Mouse (Mus musculus) hindbrain, embryonic 16.5 days (tissue): ENCODE measurements around the gene Slit2. TPM values are rescaled to one million over a fixed set of nuclear protein-coding genes. Genes with fewer than 3 reads are reported as not detected.

Experiments used
- ATAC-seq: fragments of 200-750 bp; cut with Nextera tagmentation; 2 replicates; pipeline ENCODE4 v1.8.0; 2017; ENCODE audit warnings: moderate TSS enrichment, moderate library complexity
- H3K27ac ChIP-seq: fragments of 300-500 bp; sonication (generic); 2 replicates; pipeline ENCODE4 v1.5.1; 2014; ENCODE audit warnings: low read depth, mild to moderate bottlenecking, control low read depth, low read length, moderate library complexity
- H3K27me3 ChIP-seq: fragments of 300-500 bp; sonication (generic); replicated peaks from 2 replicates; pipeline ENCODE4 v1.6.1; 2014; ENCODE audit warnings: low read length; ENCODE audit not compliant: control insufficient read depth, insufficient read depth
- H3K36me3 ChIP-seq: fragments of 300-500 bp; sonication (generic); 2 replicates; pipeline ENCODE4 v1.6.1; 2014; ENCODE audit warnings: mild to moderate bottlenecking, low read length, moderate library complexity, mixed read lengths; ENCODE audit not compliant: control insufficient read depth, insufficient read depth
- H3K4me1 ChIP-seq: fragments of 300-500 bp; sonication (generic); 2 replicates; pipeline ENCODE4 v1.6.1; 2014; ENCODE audit warnings: low read depth, low read length; ENCODE audit not compliant: control insufficient read depth, insufficient read depth
- H3K4me2 ChIP-seq: fragments of 300-500 bp; sonication (generic); 2 replicates; pipeline ENCODE4 v1.6.1; 2014; ENCODE audit warnings: mild to moderate bottlenecking, low read length, control low read depth, moderate library complexity
- H3K4me3 ChIP-seq: fragments of 300-500 bp; sonication (generic); 2 replicates; pipeline ENCODE4 v1.5.1; 2014; ENCODE audit warnings: mild to moderate bottlenecking, low read length, control low read depth, moderate library complexity
- H3K9ac ChIP-seq: fragments of 300-500 bp; sonication (generic); 2 replicates; pipeline ENCODE4 v1.6.1; 2014; ENCODE audit warnings: low read depth, mild to moderate bottlenecking, control low read depth, low read length, moderate library complexity
- H3K9me3 ChIP-seq: fragments of 300-500 bp; sonication (generic); 2 replicates; pipeline ENCODE4 v1.6.1; 2014; ENCODE audit warnings: mild to moderate bottlenecking, low read length, moderate library complexity; ENCODE audit not compliant: control insufficient read depth
- WGBS: fragments of 180-500 bp; shearing (Covaris S2); extraction: QIAGEN DNeasy Blood & Tissue Kit; methylation state at CpG from one replicate; pipeline ENCODE4 v1.1.7; 2014; 5-methylcytosine and 5-hydroxymethylcytosine counted together
- microRNA-seq: library from miRNA; unstranded; fragments of <30 nt; microRNA quantifications from one replicate; pipeline ENCODE4, GENCODE M21; 2017
- polyA plus RNA-seq: library from polyadenylated mRNA; unstranded; fragments of >200 nt; fragmentation: Nextera tagmentation; extraction: Ambion mirVana; gene quantifications from 2 replicates; pipeline ENCODE4 v1.2.1, GENCODE M21; 2015

Slit2 gene
- polyA plus RNA-seq, 1 experiment from 2014 or later: 17.8 TPM

DNA sequence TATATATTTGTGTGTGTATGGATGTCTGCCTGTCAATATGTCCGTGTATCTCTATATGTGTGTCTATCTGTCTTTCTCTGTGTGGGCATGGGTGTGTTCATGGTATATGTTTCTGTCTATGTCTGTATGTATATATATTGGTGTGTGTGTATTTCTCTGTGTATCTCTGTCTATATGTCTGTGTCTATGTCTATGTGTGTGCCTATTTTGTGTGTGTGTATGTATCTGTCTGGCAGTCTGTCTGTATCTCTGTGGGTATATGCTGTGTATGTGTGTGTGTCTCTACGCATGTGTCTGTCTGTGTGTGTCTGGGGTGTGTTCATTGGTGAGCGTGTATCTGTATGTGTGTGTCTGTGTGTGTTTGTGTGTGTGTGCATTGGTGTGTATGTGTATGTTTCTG is 350.5 kb downstream of the Slit2 start:
- no peaks in the 10 kb centered on the region for H3K4me1 ChIP-seq
- 95% methylated on average over 3 of the region's 3 CpGs for WGBS
- no peaks in the 10 kb centered on the region for H3K27me3 ChIP-seq
- no peak overlapping the region for H3K4me3 ChIP-seq
- H3K36me3 ChIP-seq: no peaks in the 10 kb centered on the region
- no peak for ATAC-seq
- no peak overlapping the region for H3K27ac ChIP-seq
- H3K4me2 ChIP-seq: no peak overlapping the region
- H3K9ac ChIP-seq: no peak overlapping the region
- H3K9me3 ChIP-seq: no peaks in the 10 kb centered on the region

DNA sequence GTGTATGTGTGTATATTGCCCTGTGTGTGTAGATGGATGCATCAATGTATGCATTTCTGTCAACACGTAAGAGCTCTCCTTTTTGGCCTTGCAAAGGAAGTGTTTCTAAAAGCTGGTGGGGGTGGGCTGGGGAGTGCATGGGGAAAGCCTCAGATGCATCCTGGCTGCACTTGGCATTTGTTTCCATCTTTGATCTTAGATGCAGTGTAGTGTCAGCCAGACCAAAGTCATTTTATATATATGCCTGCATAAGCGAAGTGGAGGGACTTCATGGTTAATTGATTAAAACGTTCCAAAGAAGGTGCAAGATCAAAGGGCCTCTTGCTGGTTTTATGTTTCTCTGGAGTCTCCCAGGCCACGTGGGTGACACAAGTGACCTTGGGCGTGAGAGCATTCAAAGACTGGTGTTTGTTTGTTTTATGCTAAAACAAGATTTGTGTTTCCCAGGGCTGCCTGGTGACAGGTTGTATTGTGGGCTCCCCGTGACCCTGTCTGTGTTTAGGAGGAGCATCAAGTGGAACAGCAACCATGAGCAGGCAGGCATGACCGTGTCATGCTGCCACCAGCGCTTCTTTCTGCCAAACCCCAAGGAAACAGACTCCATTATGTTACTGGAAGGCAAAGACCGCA is 351.1 kb downstream of the Slit2 start:
- Histone ChIP-seq H3K4me1 (no peaks in the 10 kb centered on the region), H3K36me3 (no peaks in the 10 kb centered on the region), H3K4me3 (no peak overlapping the region), H3K27me3 (no peaks in the 10 kb centered on the region; the same call in 1 of the 2 replicates), H3K4me2 (no peak overlapping the region), H3K27ac (no peak overlapping the region), H3K9me3 (no peaks in the 10 kb centered on the region), H3K9ac (no peak overlapping the region)
- whole genome bisulfite sequencing: 14% methylated on average over 9 of the region's 9 CpGs
- ATAC-seq: no peak

DNA sequence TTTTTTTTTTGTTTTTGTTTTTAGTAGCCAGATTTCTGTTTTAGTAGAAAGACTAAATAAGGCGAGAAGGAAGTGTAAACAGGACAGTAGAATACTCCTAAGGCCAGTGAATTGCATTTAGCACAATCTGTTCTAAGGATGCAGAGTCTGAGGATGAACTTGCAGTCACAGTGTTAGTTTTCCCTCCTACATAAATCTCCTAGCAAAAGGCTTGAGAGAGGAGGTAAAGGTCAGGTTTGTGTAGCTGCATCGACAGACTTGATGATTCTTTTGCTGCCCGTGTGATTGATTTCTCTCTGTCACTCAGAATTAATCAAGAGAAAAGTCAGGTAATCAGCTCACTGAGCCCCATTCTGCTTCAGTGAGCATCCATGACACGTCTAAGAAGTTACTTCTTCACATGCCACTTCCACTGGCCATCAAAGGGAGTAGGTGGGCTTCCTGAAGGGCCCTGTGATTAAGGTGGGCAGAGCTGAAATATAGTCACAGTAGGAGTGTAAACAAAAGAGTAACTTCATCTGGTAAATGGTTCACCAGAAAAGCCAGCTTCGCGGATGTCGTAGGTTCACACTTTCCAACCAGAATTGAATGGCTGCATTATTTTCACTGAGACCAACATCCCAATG is 358.0 kb downstream of the Slit2 start:
- no peak overlapping the region for H3K27ac ChIP-seq
- H3K9me3 ChIP-seq: no peaks in the 10 kb centered on the region
- H3K27me3 ChIP-seq: no peaks in the 10 kb centered on the region; the same call in 1 of the 2 replicates
- H3K9ac ChIP-seq: no peak overlapping the region
- no peak overlapping the region for H3K4me3 ChIP-seq
- WGBS: 61% methylated on average over 7 of the region's 7 CpGs
- no peaks in the 10 kb centered on the region for H3K36me3 ChIP-seq
- no peak overlapping the region for H3K4me2 ChIP-seq
- no peak for ATAC-seq
- no peaks in the 10 kb centered on the region for H3K4me1 ChIP-seq

DNA sequence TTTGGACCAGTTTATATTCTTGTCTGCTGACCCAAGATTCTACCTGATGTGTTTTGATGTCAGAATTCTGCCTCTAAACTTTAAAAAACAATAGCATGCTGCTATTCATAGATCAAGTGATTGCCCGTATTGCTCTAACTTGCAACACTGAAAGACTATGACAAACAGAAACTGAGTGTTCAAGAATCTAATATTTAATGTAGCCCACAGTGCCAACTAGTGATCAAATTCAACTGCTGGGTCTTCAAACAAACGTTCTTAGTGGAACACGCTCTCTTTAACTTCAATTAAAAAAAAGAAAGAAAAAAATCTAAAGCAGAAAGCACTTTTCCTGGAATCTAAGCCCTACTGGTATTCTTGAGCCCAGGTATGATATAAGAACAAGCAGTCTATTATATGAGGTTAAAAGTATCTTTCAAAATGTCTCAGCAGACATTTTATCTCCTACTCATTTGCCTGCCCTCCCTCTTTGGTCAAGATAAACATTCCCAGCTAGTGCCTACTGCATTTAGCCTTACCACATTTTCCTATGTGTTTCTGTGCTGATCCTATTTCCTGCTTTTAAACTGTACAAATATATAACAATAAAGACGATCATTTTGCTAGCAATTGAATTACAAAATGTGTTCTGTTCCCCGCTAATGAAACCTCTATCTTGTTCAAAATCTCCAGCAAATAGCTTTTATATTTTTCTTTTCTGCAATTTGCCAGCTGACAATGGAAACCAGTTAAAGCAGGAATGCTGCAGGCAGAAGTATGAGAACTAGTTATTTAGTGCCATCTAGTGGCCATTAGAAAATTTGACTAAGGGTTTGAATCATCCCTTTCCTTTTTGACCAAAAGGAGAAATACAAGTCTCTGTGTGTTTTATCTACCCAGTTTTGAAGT is 362.4 kb downstream of the Slit2 start:
- Histone ChIP-seq H3K9me3 (no peaks in the 10 kb centered on the region), H3K27ac (no peak overlapping the region), H3K9ac (no peak overlapping the region), H3K27me3 (no peaks in the 10 kb centered on the region), H3K4me3 (no peak overlapping the region), H3K4me1 (no peaks in the 10 kb centered on the region), H3K36me3 (no peaks in the 10 kb centered on the region), H3K4me2 (no peak overlapping the region)
- 51% methylated on average over 5 of the region's 5 CpGs for WGBS
- ATAC-seq: peak; percentile 93

DNA sequence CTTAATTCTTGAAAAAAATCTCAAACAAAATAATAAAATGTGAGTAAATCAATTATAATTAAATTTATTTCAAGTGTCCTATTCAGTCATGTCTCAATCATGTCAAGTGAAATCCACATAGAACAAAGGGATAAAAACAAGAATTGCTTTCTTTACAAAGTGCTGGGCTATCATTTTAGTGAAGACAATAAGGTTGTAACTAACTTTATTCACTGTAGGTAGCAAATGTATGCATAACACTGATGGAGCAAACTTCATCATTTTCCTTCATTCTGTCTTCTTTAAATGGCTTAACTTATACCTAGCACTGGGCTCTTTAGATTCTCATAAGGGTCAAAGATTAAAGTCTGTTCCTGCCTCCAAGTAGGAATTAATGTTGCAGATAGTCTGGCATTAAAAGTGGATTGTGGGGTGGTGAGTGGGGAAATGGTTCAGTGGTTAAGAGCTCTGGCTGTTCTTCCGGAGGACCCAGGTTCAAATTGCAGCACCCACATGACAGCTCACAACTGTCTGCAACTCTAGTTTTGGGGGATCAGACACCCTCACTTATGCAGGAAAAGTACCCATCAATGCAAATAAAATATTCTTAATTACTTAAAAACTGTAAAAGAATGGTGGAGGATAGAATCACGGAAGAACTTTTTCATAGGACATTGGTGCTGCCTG is 363.2 kb downstream of the Slit2 start:
- H3K4me3 ChIP-seq: no peak overlapping the region
- H3K9me3 ChIP-seq: no peaks in the 10 kb centered on the region
- no peak overlapping the region for H3K4me2 ChIP-seq
- peak; percentile 17; the same call in 1 of the 2 replicates for ATAC-seq
- H3K4me1 ChIP-seq: no peaks in the 10 kb centered on the region
- H3K27me3 ChIP-seq: no peaks in the 10 kb centered on the region
- no peaks in the 10 kb centered on the region for H3K36me3 ChIP-seq
- 84% methylated on average over 2 of the region's 2 CpGs for WGBS
- H3K9ac ChIP-seq: no peak overlapping the region
- no peak overlapping the region for H3K27ac ChIP-seq

DNA sequence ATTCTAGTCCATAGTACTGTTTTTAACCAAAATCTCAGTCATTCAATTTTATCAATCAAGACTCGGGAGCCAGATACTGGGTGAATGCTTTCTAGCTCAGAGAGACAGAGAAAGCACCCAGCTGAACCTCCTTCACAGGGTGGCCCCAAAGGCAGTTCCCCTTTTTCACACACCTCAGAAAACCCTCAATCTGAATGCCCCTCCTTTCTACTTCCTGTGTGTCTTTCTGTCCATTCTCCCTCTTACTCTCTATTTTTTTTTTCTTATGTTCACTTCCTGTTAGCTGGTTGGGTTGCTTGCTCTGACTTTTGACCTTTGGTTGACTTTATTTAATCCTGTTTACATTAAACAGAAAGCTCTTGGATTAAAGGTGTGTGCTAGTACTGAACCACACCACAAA is 366.4 kb downstream of the Slit2 start:
- WGBS: 89% methylated on average over 1 of the region's 1 CpGs
- Histone ChIP-seq H3K4me3 (no peak overlapping the region), H3K27ac (no peak overlapping the region), H3K9ac (no peak overlapping the region), H3K9me3 (no peaks in the 10 kb centered on the region), H3K4me2 (no peak overlapping the region), H3K27me3 (no peaks in the 10 kb centered on the region), H3K36me3 (no peaks in the 10 kb centered on the region), H3K4me1 (no peaks in the 10 kb centered on the region)
- no peak for ATAC-seq

Small RNA genes within 50 kb of the gene (microRNA-seq; reads per million reads assigned to microRNA genes)
- gene Mir218-1: 33.1 reads per million, percentile 36 among the genes with 10 or more reads in this experiment
